Mouse (Mus musculus) neutrophil, adult 5-6 weeks (primary cell): ENCODE measurements around the gene Slc2a9. TPM values are rescaled to one million over a fixed set of nuclear protein-coding genes. Genes with fewer than 3 reads are reported as not detected.

Source experiments
- ATAC-seq: fragments of 151-379, 151-347 bp; 2 replicates; pipeline ENCODE4 v1.8.0; 2017; ENCODE audit warnings: mild to moderate bottlenecking, moderate TSS enrichment; ENCODE audit not compliant: insufficient number of reproducible peaks, poor library complexity, low FRiP score, severe bottlenecking; ENCODE audit errors: extremely low read depth
- total RNA-seq: library from RNA; stranded (forward); fragments of 200-1000 nt; gene quantifications from 2 replicates; pipeline ENCODE4 v1.2.3, GENCODE M21; 2017

Gene Slc2a9
- 5.5 and 9.1 TPM in 2 replicates for total RNA-seq

GRCm38 (mm10) chr5:38502992-38503391 is at the start of gene Slc2a9:
TSS of gene Slc2a9 (minus strand) at chr5:38503143.
- peak; percentile 31; the same call in 1 of the 2 replicates for ATAC-seq

GRCm38 (mm10) chr5:38552615-38553014 is 49.7 kb upstream of the Slc2a9 start:
- ATAC-seq, result no peak

- no peak for ATAC-seq
These were observed 47.4 kb upstream of the Slc2a9 start for GRCm38 (mm10) chr5:38550221-38550768.

GRCm38 (mm10) chr5:38549461-38549909 is 46.5 kb upstream of the Slc2a9 start:
- no peak for ATAC-seq

- no peak for ATAC-seq
These were observed 44.4 kb upstream of the Slc2a9 start for GRCm38 (mm10) chr5:38547375-38547774.

- ATAC-seq, result no peak
These were observed 41.8 kb upstream of the Slc2a9 start for GRCm38 (mm10) chr5:38544423-38545415.

GRCm38 (mm10) chr5:38543496-38544217 is 40.7 kb upstream of the Slc2a9 start:
- ATAC-seq, result no peak

GRCm38 (mm10) chr5:38541728-38542127 is 38.8 kb upstream of the Slc2a9 start:
- ATAC-seq, result no peak

- no peak for ATAC-seq
These were observed 38.0 kb upstream of the Slc2a9 start for GRCm38 (mm10) chr5:38540898-38541297.

GRCm38 (mm10) chr5:38538508-38538907 is 35.6 kb upstream of the Slc2a9 start:
- no peak for ATAC-seq

GRCm38 (mm10) chr5:38537845-38538244 is 34.9 kb upstream of the Slc2a9 start:
- ATAC-seq, result no peak

GRCm38 (mm10) chr5:38536822-38537221 is 33.9 kb upstream of the Slc2a9 start:
- ATAC-seq, result no peak

- no peak for ATAC-seq
These were observed 29.1 kb upstream of the Slc2a9 start for GRCm38 (mm10) chr5:38532084-38532483.

- 0 out of 2 replicates have a peak, but pooled peaks have one; percentile 17 for ATAC-seq
These were observed 26.9 kb upstream of the Slc2a9 start for GRCm38 (mm10) chr5:38529724-38530428.

GRCm38 (mm10) chr5:38522977-38523376 is 20.0 kb upstream of the Slc2a9 start:
- ATAC-seq, result no peak

GRCm38 (mm10) chr5:38520838-38521237 is 17.9 kb upstream of the Slc2a9 start:
- ATAC-seq, result no peak

GRCm38 (mm10) chr5:38516267-38516666 is 13.3 kb upstream of the Slc2a9 start:
- 0 out of 2 replicates have a peak, but pooled peaks have one; percentile 34 for ATAC-seq

- no peak for ATAC-seq
These were observed 10.0 kb upstream of the Slc2a9 start for GRCm38 (mm10) chr5:38512991-38513390.

GRCm38 (mm10) chr5:38509568-38509967 is 6.6 kb upstream of the Slc2a9 start:
- no peak for ATAC-seq
